Comparison of ENCODE assay signal across 10 mouse cellular contexts in genomic region chr16:6716214-6716911, GRCm38 (mm10).
A peak's percentile ranks its signal among the peaks of the same experiment; 100 is the strongest.
DNase-seq lines count a peak whose midpoint lies in the region; ATAC-seq lines count a peak whose summit lies in the region.
"Had no signal": no experiment of that assay in that cellular context is flagged by ENCODE, and none has a peak within 500 bp of the region (broad histone marks: within the 10 kb centered on the region; RNA-seq: fewer than 3 reads in every experiment).

No protein-coding gene starts in this region.

- no peak overlapping the region for H3K4me3 ChIP-seq in hindbrain, embryonic 13.5 days
- H3K4me3 ChIP-seq in hindbrain, embryonic 11.5 days (ENCODE audit: low read depth, low read length) = no peak overlapping the region
- H3K4me3 ChIP-seq: embryonic facial prominence, embryonic 12.5 days; limb, embryonic 13.5 days had no signal

- no peak overlapping the region for H3K4me2 ChIP-seq in hindbrain, embryonic 13.5 days
- no peak overlapping the region for H3K4me2 ChIP-seq in hindbrain, embryonic 11.5 days (replicated peaks; ENCODE audit: low read depth, low read length)
- H3K4me2 ChIP-seq: embryonic facial prominence, embryonic 12.5 days; limb, embryonic 13.5 days had no signal

- peaks cover 12% of the 10 kb centered on the region for H3K4me1 ChIP-seq in hindbrain, embryonic 13.5 days (replicated peaks)
- H3K4me1 ChIP-seq in hindbrain, embryonic 11.5 days (replicated peaks; ENCODE audit: control insufficient read depth, insufficient read depth, low read length) = no peaks in the 10 kb centered on the region
- H3K4me1 ChIP-seq: embryonic facial prominence, embryonic 12.5 days had no signal

- H3K9me3 ChIP-seq in hindbrain, embryonic 13.5 days = no peaks in the 10 kb centered on the region
- H3K9me3 ChIP-seq in hindbrain, embryonic 11.5 days (ENCODE audit: control insufficient read depth, low read length) = no peaks in the 10 kb centered on the region
- H3K9me3 ChIP-seq: embryonic facial prominence, embryonic 12.5 days; limb, embryonic 13.5 days had no signal

- intact Hi-C loops in heart, postnatal 14 days (cut with DNase I) = no loop called here

- H3K27ac ChIP-seq in hindbrain, embryonic 13.5 days = peak overlapping the region; percentile 10; the same call in 1 of the 2 replicates
- no peak overlapping the region for H3K27ac ChIP-seq in hindbrain, embryonic 11.5 days (ENCODE audit: low read depth, low read length)
- H3K27ac ChIP-seq: embryonic facial prominence, embryonic 12.5 days; limb, embryonic 13.5 days had no signal

- no peak overlapping the region for H3K9ac ChIP-seq in hindbrain, embryonic 13.5 days
- H3K9ac ChIP-seq in hindbrain, embryonic 11.5 days (ENCODE audit: low read depth, low read length) = no peak overlapping the region
- H3K9ac ChIP-seq: embryonic facial prominence, embryonic 12.5 days; limb, embryonic 13.5 days had no signal

- 71% methylated on average over 9 of the region's 9 CpGs for WGBS in hindbrain, embryonic 13.5 days
- WGBS in hindbrain, embryonic 11.5 days = 86% methylated on average over 9 of the region's 9 CpGs

- no peaks in the 10 kb centered on the region for H3K27me3 ChIP-seq in hindbrain, embryonic 13.5 days
- no peaks in the 10 kb centered on the region for H3K27me3 ChIP-seq in hindbrain, embryonic 11.5 days (ENCODE audit: control insufficient read depth, insufficient read depth, low read length)
- H3K27me3 ChIP-seq: embryonic facial prominence, embryonic 12.5 days; limb, embryonic 13.5 days had no signal

- DNase-seq in hindbrain, embryonic 11.5 days (ENCODE audit: low spot score) = no peak
- peak; percentile 78 for DNase-seq in 3T3-L1 (ENCODE audit: low read depth, low spot score)
- peak; percentile 91 to 94 for DNase-seq in cerebellum, adult 18-20 months
- peak; percentile 58 to 72 for DNase-seq in heart, postnatal 14 days
- peak; percentile 1 for DNase-seq in skeletal muscle tissue, adult 2 months (ENCODE audit: low read depth, low spot score)
- no peak for DNase-seq in embryo, embryonic 10.5 days (ENCODE audit: low spot score)

- ATAC-seq in hindbrain, embryonic 13.5 days (ENCODE audit: low FRiP score) = 0 out of 2 replicates have a peak, but pooled peaks have one; percentile 69
- no peak for ATAC-seq in hindbrain, embryonic 11.5 days (ENCODE audit: low FRiP score)
- no peak for ATAC-seq in megakaryocyte progenitor cell, adult 5-6 weeks (replicated peaks; ENCODE audit: poor library complexity)

- no peaks in the 10 kb centered on the region for H3K36me3 ChIP-seq in hindbrain, embryonic 13.5 days
- H3K36me3 ChIP-seq in hindbrain, embryonic 11.5 days (ENCODE audit: control insufficient read depth, insufficient read depth, low read length) = no peaks in the 10 kb centered on the region
- H3K36me3 ChIP-seq: embryonic facial prominence, embryonic 12.5 days; limb, embryonic 13.5 days had no signal

Comparison
In these comparisons a context has a peak if more than half of its experiments do, and no peak if none do; other contexts are left out.
1. DNase-seq: peak in 3T3-L1 (single experiment), cerebellum, adult 18-20 months (2 of 2), heart, postnatal 14 days (2 of 2) and skeletal muscle tissue, adult 2 months (single experiment); none in hindbrain, embryonic 11.5 days (single experiment) and embryo, embryonic 10.5 days (single experiment).